Mouse (Mus musculus) adrenal gland, postnatal 14 days (tissue): ENCODE measurements around the gene Zfand3. TPM values are rescaled to one million over a fixed set of nuclear protein-coding genes. Genes with fewer than 3 reads are reported as not detected.

ENCODE experiments used
- DNase-seq: peaks from one replicate; pipeline ENCODE4 v3.0.0; 2021; ENCODE audit warnings: mixed read lengths
- total RNA-seq: library from RNA; stranded (reverse); gene quantifications from 2 replicates; pipeline ENCODE4 v1.2.3, GENCODE M21; 2021

Gene Zfand3
- total RNA-seq, 1 experiment from 2014 or later = 126 TPM

DNA sequence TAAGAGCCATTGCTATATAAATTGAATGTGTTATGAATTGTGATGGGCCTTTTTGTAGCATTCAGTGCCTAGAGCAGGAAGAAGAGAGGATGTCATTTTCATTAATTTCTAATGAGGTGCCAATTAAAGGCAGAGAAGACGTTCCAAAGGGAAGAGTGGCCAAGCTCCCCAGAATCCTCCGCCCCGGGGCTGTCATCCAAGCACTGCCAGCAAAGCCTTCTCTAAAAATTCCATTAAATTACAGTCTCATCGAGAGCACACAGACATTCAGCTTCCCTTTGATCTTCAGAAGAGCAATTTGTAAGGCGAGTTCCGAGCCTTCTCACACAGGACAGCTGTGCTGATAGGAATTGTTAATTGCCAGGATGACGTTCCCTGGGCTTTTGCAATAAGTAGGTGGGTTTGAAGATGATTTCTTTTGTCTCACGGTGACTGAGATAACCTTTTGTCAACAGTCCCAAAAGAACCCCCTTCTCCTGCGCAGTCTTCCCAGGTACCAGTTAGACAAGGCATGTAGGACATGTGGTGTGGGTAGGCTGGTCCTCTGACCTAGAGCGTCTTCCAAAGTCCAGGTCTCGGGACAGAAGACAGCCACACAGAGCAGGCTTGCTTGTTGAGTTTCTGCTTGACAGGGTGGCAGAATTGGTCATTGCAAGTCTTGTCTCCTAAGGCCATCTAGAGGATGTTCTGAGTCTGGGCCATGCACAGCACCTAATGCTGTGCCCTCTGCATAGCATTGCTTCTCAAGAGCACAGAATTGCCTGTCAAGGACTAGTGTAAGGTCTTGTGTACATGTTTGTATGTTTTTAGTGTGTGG, 190.3 kb downstream of the Zfand3 start:
- DNase-seq = no peak

DNA sequence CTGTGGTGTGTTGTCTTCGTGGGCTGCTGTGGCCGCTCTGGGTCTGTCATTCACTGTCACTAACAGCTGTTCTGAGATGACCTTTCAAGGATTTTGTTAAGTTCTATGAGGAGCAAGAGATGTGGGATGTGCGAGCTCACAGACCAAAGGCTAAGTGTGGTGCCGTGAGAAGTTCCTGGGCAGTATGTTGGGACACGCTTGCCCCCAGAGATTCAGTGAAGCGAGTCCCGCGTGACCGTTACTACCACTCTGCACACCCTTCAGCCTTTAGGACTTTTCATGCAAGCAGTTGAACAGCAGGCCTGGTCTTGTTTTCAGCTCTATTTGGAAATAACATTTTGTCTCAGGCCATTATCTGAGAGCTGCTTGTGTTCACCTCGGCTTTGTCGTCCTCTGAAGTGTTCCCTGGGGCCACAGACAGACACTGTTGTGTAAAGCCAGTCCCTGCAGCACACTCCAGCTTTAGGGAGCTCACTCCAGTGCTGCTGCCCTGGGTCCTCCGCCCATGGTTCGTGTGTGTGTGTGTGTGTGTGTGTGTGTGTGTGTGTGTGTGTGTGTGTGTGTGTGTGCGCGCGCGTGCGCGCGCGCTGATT, 191.2 kb downstream of the Zfand3 start:
- DNase-seq = no peak

DNA sequence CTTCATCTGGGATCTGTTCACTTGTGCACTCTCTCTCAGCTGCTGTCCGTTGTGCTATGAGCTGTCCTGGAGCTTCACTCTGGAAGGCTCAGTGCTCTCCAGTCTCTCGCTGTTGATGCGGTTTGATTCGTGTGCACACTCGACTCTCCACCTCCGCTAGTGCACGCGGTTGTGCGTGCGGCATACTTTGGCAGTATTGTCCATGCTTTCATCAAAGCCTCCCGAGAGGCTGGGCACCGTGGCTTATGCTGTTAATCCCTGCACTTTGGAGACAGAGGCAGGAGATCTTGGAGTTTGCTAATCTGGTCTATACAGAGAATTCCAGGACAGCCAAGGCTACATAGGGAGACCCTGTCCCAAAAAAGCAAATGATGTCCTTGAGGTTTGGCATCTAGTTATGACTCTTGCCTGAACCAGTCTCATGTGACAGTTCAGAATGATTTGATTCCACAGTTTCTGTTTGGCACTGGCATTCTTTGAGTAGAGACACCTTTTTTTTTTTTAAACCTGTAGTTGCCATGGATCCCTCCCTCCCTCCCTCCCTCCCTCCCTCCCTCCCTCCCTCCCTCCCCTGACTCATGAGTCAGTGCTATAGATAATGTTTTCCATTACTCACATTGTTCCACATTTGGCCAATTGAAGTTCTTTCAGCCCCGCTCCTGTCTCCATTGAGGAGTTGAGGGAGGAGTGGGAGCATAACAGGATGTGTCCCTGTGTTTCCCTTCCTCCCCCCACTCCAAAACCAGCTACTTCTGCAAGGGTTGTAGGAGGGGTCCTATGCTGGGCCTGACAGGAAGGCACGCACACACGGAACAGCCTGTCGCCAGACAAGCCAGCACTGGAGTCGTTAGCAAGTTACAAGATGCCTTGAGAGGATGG, 192.1 kb downstream of the Zfand3 start:
- DNase-seq = peak; percentile 43

DNA sequence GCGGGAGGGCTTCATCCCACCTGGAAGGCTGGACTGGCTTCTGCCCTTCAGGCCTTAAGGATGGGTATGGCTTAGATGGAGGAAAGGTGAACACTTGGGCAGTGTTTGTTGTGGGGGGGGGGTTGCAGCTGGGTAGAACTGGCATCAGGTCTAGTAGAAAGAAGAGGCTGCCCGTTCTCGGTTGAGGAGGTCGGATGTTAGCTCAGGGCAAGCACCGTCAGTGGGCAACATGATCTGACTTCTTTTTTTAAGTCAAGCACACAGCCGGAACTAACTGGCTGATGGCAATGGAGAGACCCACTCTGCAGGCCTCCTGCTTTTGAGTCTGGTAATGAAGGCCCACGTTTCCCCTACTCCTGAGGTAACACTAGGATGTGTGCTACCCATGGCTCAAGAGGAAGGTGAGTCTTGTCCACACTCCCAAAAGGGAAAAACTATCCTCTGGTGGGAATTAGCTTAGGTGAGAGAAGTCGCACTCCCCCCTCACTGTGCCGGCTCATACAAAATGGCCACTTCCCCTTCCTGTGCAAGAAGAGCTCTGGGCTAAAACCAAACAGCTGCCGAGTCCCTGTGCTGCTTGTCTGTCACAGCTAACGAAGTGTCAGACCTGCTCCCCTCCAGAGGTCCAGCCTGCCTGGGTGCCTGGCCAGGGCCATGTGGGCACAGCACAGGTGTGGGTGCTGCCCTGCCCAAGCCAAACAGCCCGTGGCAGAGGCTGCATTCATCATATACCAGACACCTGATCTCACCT, 192.9 kb downstream of the Zfand3 start:
- no peak for DNase-seq

DNA sequence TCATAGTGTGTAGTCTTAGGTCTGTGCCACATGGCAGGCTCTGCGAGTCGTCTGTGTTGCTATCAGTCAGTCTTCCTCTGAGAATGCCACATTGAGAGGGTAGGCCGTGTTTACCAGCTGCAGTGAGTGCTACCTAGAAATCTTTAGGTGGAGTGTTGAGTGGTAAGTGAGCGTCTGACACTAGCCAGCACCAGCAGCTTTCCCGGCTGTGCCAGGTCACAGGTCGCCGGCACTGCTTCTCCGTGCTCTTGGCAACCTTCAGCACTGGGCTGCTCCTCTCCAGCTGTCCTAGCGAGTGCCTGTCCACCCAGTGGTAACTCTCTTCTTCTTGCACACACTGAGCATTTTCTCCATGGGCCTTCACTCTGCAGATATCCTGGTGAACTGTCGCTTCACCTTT, 193.9 kb downstream of the Zfand3 start:
- DNase-seq = peak; percentile 38

DNA sequence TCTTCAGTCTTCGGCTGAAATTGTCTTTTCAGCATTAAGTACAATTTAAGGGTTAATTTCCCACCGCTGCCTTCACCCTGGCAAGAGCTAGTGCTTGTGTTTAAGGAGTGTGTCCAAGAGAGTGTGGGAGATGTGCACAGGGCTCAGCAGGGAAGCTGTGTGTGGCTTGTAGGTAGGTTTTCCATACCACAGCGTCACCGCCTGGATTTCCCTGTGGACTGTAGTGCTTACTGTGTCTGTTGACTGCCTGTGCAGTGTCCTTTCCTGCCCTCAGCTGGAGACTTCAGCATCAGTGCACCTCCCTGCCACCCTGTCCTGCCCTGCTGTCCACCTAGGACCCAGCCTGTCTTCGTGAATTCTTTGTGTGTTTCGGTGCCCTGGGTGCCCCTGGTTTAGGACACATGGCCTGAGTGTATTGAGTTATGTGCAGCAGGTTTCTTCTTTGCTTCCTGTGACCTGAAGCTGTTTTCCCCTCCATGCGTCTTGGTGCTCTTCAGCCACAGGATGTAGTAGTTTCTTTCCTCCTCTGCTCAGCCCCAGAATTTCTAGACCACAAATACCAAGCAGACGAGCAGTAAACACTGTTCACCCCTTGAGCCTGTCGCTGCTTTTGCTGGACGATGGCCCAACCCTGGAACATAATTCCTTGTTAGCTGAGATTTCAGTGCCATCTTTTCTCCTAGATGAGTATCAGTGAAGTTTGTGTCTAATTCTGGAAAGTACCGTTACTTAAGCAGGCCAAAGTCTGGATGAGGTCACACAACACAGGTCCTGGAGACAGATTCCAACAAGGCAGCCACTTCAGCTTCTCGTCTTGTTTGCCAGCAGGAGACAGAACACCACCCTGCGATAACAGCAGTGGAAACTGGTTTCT, 195.1 kb downstream of the Zfand3 start:
- no peak for DNase-seq

DNA sequence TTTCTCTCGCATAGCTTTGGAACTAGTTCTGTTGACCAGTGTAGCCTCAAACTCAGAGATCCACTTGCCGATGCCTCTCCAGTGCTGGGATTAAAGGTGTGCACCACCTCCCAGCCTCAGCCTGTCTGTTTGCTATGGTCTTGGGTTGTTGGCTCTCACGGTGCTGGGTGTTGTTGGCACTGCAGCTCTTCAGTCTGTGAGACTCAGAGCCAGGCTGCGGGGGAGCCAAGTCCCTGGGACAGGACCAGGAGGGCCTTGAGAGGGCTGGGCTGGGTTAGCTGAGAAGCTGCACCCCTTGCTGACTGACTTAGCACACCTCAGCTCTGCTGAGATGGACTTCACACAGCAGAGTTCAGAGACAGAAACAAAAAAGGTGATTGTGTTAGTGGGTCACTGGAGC, 195.8 kb downstream of the Zfand3 start:
- DNase-seq = peak; percentile 59

DNA sequence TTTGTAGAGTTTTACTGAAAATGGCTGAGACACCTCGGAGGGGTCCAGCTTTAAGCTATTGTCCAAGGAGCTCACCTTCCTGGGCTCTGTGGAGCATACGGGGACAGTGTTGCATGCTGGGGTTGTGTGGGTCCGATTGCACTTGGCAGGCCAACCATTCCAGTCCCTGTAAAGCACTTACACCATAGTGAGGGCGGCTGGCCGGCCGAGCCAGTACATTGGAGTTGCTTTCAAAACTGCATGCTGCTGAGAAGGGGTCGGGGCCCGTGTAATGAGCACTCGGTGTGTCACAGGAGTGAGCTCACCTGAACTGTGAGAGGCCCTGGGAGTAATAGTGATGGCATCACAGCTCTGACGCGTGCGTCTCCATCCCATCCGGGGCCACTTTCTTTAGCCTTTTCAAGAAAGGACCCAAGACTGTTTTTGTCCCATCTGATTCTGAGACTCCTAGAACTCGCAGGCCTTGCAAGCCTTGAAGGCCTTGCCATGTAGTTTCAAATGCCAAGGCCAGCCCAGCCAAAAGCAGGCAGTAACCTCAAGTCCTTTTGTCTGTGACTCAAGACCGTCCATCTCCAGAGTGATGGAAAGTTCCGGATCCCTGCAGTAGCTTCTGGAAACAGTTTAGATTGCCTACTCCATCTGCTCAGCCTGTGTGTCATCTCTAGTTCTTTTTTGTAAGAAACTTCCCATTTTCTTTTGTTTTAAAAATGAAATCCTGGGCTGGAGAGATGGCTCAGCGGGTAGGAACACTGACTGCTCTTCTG, 200.7 kb downstream of the Zfand3 start:
- DNase-seq = peak; percentile 78

DNA sequence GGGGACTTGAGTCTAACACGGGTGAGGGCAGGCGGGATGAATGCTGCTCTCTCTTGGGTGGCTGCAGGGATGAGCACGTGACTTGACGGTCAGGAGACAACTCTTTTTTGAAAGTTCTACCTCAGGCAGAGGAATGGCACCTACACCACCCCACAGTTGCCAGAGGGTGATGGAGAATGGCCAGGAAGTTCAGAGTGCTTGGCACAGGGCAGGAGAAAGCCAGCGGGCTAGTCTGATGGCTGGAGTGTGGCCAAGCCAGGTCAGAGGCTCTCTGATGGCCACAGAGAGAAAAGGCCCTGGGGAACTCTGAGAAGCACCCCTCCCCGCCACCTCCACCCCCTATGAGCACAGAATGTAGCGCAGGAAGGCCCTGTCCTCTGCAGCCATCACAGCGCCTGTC, 205.7 kb downstream of the Zfand3 start:
- no peak for DNase-seq

DNA sequence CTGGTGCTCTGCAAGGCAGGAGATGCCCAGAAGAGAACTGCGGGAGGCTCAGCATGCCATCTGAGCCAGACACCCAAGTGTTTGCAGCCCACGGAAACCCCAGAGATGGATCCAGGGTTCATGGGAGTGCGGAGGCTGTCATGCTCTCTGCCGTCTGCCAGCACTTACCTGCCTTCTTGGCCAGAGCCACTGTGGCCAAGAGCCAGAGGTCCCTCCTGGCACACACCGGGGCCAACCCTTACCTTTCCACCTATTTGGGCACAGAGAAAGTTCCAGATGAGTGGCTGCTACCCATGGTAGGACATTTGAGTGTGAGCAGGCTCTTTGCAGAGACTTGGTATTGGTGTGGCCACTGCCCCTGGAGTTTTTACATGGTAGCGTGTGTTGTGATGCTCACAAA, 206.4 kb downstream of the Zfand3 start:
- no peak for DNase-seq

DNA sequence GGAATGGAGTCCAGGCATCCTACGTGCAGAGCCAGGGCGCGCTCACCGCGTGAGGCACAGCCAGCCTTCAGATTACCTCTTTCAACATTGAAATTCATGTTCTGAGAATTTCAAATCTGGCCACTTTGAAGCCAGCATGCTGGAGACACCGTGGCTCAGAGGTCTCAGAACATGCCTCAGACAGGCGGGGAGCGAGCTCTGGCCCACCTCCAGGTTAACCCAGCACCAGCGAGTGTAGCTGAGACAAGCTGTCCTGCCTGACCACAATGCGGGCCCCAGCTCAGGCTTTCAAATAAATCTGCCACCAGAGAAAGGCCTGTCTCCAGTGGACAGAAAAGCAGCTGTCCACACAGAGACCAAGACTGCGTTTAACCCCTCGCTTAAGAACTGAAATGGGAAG, 208.1 kb downstream of the Zfand3 start:
- DNase-seq = no peak

DNA sequence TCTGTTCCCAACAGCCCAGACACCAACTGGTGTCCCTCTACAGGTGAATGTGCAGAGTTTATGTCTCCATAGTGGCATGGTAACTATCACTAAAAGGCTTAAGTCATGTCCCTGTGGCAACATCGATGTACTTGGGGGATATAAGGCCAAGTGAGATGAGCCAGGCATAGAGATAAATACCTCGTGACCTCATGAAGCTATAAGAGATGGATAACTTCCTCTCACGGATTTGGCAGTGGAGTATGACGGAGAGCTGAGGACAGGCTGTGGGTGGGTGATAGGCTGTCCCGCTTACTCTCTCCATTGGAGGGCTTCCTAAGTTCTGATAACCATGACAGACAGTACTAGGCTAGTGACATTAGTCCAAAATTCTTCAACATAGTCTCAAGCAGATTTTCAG, 208.8 kb downstream of the Zfand3 start:
- no peak for DNase-seq

DNA sequence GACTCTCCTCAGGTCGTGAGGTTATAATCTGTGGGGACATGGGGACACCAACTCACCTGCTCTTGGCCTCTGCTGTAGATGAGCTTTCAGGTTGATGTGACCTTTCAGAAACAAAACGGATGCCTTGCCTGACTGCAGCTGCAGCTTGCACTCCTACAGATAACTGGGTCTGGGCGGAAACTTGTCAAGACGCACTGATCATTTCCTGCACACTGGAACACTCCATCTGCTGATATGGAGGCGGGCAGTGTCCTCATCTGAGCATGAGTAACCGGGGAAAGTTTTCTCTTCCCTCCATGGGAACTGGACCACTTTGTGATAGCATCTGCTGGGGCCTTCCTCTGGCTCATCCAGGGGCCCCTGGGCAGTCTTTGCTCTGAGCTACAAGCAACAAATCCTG, 209.9 kb downstream of the Zfand3 start:
- DNase-seq = no peak

DNA sequence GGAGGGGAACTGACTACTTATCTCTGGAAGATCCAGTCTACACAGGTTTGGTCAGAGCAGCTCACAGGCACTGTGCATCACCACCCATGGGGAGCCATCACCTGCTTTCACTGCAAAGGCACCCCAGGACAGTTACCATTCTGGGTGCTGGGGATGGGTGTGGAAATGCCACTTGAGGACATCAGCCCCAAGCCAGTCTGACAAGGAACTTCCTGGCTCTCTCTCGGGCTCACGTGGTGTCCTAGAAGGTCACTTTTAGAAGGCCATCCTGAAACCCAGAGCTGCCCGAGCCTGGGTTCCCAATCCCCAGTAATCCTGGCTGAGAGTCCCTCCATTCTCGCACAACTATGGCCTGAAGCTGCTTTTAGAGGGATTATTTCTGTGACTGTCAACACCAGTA, 211.2 kb downstream of the Zfand3 start:
- peak; percentile 73 for DNase-seq

DNA sequence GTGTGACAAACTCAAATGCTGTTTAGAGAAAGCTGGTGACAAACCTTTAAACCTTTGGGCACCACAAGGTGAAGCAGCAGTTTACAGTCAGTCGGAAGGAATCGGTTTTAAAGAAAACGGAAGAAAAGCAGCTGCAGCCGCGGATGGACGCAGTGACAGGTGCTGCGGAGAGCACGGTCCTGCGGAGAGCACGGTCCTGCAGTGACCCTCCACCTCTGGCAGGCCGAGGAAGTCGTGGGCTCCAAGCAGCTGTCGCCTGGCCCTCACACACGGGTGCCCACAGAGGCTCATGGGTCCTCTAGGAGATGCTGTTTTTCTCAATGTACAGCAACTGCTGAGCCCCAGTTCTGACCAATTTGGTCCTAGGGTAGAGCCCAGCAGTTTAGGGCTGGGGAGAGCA, 217.1 kb downstream of the Zfand3 start:
- no peak for DNase-seq

DNA sequence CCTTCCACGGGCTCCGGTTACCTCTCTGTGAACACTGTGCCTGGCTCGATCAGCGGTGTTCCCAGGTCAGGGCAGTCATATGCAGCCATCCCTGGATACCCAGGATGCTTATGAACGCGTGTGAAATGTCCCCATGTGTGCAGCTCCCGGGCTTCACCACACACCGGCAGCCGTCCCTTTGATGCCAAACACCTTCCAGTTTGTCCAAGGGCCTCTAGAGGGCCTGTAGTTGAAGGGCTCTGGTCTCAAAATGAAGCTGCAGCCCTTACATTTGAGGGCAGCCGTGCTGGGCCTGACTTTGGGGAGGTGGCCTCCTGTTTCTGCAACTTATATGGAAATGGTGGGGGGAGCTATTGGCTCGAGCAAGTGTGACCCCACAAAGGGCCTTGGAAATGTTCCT, 217.8 kb downstream of the Zfand3 start:
- no peak for DNase-seq

DNA sequence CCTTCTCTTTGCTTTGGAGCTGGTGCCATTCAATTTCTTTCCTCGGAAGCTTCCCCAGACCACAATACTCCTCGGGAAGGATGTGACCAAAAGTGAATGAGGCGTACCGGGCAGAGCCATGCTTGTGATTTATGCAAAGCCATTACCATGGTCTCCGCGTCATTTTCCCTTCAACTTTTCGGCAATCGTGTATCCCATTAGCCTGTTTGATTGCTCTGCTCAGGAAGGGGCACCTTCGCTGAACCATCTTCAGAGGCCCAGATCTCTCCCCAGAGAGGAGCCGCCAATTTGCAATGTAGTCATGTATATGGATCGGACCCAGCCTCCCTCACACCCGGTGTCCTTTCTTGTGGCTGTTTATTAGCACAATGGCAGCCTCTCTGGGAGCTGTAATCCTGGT, 218.3 kb downstream of the Zfand3 start:
- no peak for DNase-seq

DNA sequence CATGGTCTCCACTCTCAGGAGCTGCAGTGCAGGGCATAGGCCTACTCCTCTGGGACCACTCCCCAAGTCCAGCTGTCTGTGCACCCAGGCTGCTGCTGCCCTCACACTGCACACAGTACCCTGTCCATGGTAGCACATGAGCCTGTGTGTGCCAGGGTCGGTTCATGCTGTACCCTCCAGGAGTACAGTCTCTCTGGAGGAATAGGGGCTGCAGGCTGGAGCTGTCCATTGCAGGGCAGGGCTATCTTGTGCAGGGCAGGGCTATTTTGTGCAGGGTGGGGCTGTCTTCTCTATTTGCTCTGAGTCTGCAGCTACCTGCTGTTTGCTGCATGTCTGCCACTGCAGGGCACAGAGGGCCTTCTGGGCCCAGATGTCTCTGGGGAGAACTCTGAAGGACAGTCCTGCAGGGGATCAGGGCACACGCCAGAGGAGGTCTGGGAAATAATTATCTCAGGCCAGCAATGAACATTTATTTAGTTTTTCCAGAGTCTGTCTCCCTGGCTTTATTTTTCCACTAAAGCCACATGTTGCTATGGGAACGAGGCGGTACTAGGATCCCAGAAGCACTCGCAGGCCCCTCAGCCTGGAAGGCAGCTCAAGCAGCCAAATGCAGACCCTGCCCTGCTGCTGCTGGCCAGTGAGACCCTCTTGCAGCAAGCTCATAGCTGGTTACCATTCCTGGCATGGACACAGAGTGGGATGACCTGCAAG, 220.7 kb downstream of the Zfand3 start:
- DNase-seq = no peak

DNA sequence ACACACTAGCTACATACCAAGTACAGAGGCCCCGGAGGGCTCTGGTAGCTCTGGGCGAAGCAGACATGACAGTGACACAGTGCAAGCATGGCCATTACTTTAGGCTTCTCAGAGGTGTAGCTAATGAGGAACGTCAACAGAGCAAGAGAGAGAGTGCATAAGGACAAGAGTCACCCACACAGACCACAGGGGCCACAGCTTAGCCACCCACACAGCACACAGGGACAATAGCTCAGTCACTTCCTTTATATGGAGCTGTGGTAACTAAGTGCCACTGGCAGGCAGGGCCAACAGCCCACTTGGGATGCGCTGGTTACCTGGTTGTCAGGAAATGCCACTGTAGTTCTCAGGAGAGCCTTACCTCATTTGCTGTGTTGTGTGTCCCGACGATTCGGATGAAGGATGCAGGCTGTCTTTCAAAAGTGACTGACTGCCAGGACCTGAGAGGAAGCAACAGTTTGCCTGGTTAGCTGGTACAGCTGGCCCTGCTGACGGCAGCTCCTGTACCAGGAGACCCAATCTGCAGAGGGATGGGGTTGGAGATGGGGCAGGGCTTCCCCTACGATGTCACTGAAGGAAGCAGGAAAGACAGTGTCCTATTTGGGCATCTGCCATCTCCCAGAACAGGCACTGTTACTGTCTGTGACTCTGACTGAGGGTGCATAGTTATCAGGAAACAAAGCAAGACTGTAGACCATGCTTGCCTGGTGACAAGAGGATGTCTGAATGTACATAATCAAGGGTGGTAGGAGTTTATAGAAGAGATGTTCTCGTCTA, 224.1 kb downstream of the Zfand3 start:
- DNase-seq = no peak
